Mouse (Mus musculus): Measurements from ENCODE around the gene Igsf21. TPM values are rescaled to one million over a fixed set of nuclear protein-coding genes. Genes with fewer than 3 reads are reported as not detected.

Gene Igsf21
- polyA plus RNA-seq, 1 experiment from 2014 or later, result 0.18 TPM

DNA sequence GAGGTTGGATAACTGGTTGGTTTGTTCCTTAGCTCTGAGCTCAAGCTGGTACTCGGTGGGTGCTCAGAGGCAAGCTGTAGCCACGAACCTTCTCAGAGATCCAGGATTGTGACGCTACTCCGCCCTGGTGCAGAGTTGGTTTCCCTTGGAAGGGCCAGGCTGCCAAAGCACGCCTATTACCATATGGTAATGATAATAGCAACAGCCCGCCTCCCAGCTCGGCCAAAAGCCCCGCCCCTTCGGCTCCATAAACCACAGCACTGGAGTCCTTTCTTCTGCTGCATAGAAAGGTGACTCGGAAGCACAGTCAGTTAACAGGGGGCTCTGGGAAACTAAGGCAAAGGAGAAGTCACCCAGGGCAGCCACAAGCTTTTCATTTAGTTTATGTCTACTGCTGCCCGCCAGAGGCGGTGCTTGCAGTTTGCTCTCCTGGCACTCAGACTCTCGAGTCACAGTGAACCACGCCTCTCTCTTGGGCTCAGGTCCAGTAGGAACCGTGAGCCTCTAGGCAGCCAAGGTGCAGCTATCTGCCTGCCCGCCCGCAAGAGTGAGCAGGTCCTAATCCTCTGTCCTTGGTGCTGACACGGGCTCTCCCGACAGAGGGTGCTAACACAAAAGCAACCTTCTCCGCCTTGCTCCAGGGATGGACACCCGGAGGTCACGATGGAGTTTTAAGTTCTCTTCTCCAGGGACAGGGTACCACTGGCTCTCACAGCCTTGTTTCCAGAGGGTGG, 2.6 kb upstream of the Igsf21 start:
- ATAC-seq (ENCODE audit: low read depth) (no peak), DNase-seq (no peak)
- Histone ChIP-seq H3K4me3 (replicated peaks) (no peak overlapping the region), H3K4me1 (replicated peaks) (no peaks in the 10 kb centered on the region), H3K9me3 (replicated peaks) (no peaks in the 10 kb centered on the region), H3K4me2 (no peak overlapping the region), H3K27me3 (peaks cover 67% of the 10 kb centered on the region), H3K27ac (no peak overlapping the region), H3K36me3 (no peaks in the 10 kb centered on the region), H3K9ac (no peak overlapping the region)
- WGBS (ENCODE audit: insufficient replicate concordance), result 7% methylated on average over 22 of the region's 22 CpGs

GRCm38 (mm10) chr4:140248396-140248795, 1.8 kb upstream of the Igsf21 start:
- ATAC-seq (ENCODE audit: low read depth) (no peak), DNase-seq (no peak)
- 3% methylated on average over 8 of the region's 8 CpGs for WGBS (ENCODE audit: insufficient replicate concordance)
- no peaks in the 10 kb centered on the region for H3K36me3 ChIP-seq
- no peaks in the 10 kb centered on the region for H3K9me3 ChIP-seq (replicated peaks)
- no peak overlapping the region for H3K4me2 ChIP-seq
- H3K27me3 ChIP-seq, result peaks cover 75% of the 10 kb centered on the region
- H3K9ac ChIP-seq, result no peak overlapping the region
- no peak overlapping the region for H3K27ac ChIP-seq
- H3K4me3 ChIP-seq (replicated peaks), result no peak overlapping the region
- no peaks in the 10 kb centered on the region for H3K4me1 ChIP-seq (replicated peaks)

DNA sequence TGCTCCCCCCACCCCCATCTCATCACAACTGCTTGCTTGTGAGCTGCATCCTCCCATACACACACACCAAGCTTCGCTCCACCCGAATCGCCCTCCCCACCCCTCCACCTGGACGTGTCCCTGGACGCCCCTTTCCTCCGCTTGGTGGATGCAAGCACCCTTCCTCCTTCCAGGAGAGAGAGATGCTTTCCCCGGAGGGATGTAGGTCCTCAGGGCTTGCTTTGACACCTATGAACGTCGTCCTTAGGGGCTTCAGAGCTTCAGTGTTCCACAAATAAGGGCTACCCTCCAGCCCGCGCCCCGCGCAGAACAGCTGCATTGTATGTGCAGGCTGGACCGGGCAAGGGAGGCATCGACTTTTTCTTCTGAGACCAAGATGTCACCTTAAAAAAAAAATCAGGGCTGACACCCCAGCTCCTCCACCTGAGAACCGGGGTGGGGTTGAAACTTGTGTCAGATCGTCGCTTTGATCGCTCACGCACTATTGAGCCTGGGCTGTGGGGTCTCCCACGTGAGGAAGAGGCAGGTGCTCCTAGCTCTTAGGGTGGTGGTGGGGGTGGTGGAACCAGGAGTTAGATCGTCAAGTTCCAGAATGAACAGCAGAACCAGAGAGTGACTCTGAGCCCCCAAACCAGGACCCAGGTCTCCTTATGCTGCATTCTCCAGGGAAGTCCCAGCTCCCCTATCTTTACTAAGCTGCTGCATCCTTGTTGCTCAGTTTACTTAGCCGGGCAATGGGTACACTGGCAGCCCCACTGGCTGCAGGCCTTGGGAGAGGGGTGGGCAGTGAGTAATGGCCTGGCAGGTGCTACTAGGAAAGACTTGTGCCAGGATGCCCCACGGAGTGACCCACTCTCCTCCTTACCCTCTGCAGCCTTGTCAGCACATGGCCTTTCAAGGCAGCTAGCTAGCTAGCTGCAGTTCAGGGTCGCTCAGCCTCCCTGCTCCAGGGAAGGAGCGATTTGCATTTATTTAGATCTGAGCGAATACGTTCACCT, 721 bp upstream of the Igsf21 start:
- Histone ChIP-seq H3K4me2 (no peak overlapping the region), H3K4me3 (replicated peaks) (no peak overlapping the region), H3K27me3 (peaks cover 86% of the 10 kb centered on the region), H3K36me3 (no peaks in the 10 kb centered on the region), H3K9ac (no peak overlapping the region), H3K4me1 (replicated peaks) (no peaks in the 10 kb centered on the region), H3K9me3 (replicated peaks) (no peaks in the 10 kb centered on the region), H3K27ac (no peak overlapping the region)
- DNase-seq (no peak), ATAC-seq (ENCODE audit: low read depth) (no peak)
- WGBS (ENCODE audit: insufficient replicate concordance), result 12% methylated on average over 28 of the region's 28 CpGs

GRCm38 (mm10) chr4:140245286-140246179, 1.1 kb downstream of the Igsf21 start:
- DNase-seq, result no peak
- 6% methylated on average over 23 of the region's 23 CpGs for WGBS (ENCODE audit: insufficient replicate concordance)

GRCm38 (mm10) chr4:140244835-140245234, 1.7 kb downstream of the Igsf21 start:
- ATAC-seq (ENCODE audit: low read depth) (no peak), DNase-seq (no peak)
- no peak overlapping the region for H3K27ac ChIP-seq
- H3K4me1 ChIP-seq (replicated peaks), result no peaks in the 10 kb centered on the region
- H3K9ac ChIP-seq, result no peak overlapping the region
- no peaks in the 10 kb centered on the region for H3K9me3 ChIP-seq (replicated peaks)
- no peak overlapping the region for H3K4me3 ChIP-seq (replicated peaks)
- peaks cover 85% of the 10 kb centered on the region for H3K27me3 ChIP-seq
- no peak overlapping the region for H3K4me2 ChIP-seq
- no peaks in the 10 kb centered on the region for H3K36me3 ChIP-seq
- WGBS (ENCODE audit: insufficient replicate concordance), result 4% methylated on average over 10 of the region's 10 CpGs

More at GRCm38 (mm10) chr4:140245286-140246179, 1.1 kb downstream of the Igsf21 start:
- no peaks in the 10 kb centered on the region for H3K9me3 ChIP-seq (replicated peaks)
- H3K36me3 ChIP-seq, result no peaks in the 10 kb centered on the region
- H3K9ac ChIP-seq, result no peak overlapping the region
- no peak overlapping the region for H3K4me3 ChIP-seq (replicated peaks)
- ATAC-seq (ENCODE audit: low read depth), result no peak
- no peak overlapping the region for H3K4me2 ChIP-seq
- no peaks in the 10 kb centered on the region for H3K4me1 ChIP-seq (replicated peaks)
- H3K27me3 ChIP-seq, result peaks cover 89% of the 10 kb centered on the region
- H3K27ac ChIP-seq, result no peak overlapping the region

GRCm38 (mm10) chr4:140244161-140244813, 2.3 kb downstream of the Igsf21 start:
- WGBS (ENCODE audit: insufficient replicate concordance), result 4% methylated on average over 38 of the region's 40 CpGs
- no peak overlapping the region for H3K4me3 ChIP-seq (replicated peaks)
- H3K9ac ChIP-seq, result no peak overlapping the region
- H3K4me2 ChIP-seq, result no peak overlapping the region
- no peaks in the 10 kb centered on the region for H3K4me1 ChIP-seq (replicated peaks)
- DNase-seq, result no peak
- ATAC-seq (ENCODE audit: low read depth), result no peak
- no peaks in the 10 kb centered on the region for H3K36me3 ChIP-seq
- H3K27ac ChIP-seq, result no peak overlapping the region
- H3K9me3 ChIP-seq (replicated peaks), result no peaks in the 10 kb centered on the region
- H3K27me3 ChIP-seq, result peaks cover 80% of the 10 kb centered on the region

DNA sequence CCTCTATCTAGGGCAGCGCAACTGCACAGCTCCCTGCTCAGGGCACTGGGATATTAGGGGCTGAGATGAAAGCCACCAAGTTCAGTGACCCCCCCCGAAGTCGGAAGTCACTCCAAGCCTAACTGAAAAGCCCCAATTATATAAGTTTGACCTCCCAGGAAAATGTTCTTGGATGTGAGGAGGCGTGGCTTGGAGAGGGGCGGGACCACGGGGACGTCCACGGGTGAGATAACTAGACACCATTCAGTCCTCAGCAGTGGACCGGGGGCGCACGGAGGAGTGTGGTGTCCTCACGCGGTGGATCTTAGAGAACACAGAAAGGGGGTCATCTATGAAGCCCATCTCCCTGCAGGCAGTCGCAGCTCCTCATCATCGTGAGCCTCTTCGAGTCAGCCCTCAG, 3.4 kb downstream of the Igsf21 start:
- WGBS (ENCODE audit: insufficient replicate concordance), result 23% methylated on average over 16 of the region's 16 CpGs
- ATAC-seq (ENCODE audit: low read depth) (no peak), DNase-seq (no peak)

GRCm38 (mm10) chr4:140242291-140242690, 4.3 kb downstream of the Igsf21 start:
- no peaks in the 10 kb centered on the region for H3K4me1 ChIP-seq (replicated peaks)
- no peak overlapping the region for H3K9ac ChIP-seq
- no peak overlapping the region for H3K4me3 ChIP-seq (replicated peaks)
- WGBS (ENCODE audit: insufficient replicate concordance), result 26% methylated on average over 1 of the region's 1 CpGs
- no peaks in the 10 kb centered on the region for H3K9me3 ChIP-seq (replicated peaks)
- no peak overlapping the region for H3K27ac ChIP-seq
- DNase-seq (no peak), ATAC-seq (ENCODE audit: low read depth) (no peak)
- H3K4me2 ChIP-seq, result no peak overlapping the region
- H3K36me3 ChIP-seq, result no peaks in the 10 kb centered on the region
- H3K27me3 ChIP-seq, result peaks cover 60% of the 10 kb centered on the region

More for the DNA sequence above, 3.4 kb downstream of the Igsf21 start:
- no peak overlapping the region for H3K27ac ChIP-seq
- H3K4me3 ChIP-seq (replicated peaks), result no peak overlapping the region
- H3K4me1 ChIP-seq (replicated peaks), result no peaks in the 10 kb centered on the region
- peaks cover 69% of the 10 kb centered on the region for H3K27me3 ChIP-seq
- no peak overlapping the region for H3K9ac ChIP-seq
- H3K9me3 ChIP-seq (replicated peaks), result no peaks in the 10 kb centered on the region
- H3K36me3 ChIP-seq, result no peaks in the 10 kb centered on the region
- no peak overlapping the region for H3K4me2 ChIP-seq

- WGBS (ENCODE audit: insufficient replicate concordance), result 25% methylated on average over 10 of the region's 10 CpGs
- no peak overlapping the region for H3K27ac ChIP-seq
- H3K4me2 ChIP-seq, result no peak overlapping the region
- no peaks in the 10 kb centered on the region for H3K9me3 ChIP-seq (replicated peaks)
- ATAC-seq (ENCODE audit: low read depth) (no peak), DNase-seq (no peak)
- H3K27me3 ChIP-seq, result peaks cover 10% of the 10 kb centered on the region
- H3K4me1 ChIP-seq (replicated peaks), result no peaks in the 10 kb centered on the region
- H3K4me3 ChIP-seq (replicated peaks), result no peak overlapping the region
- no peaks in the 10 kb centered on the region for H3K36me3 ChIP-seq
- no peak overlapping the region for H3K9ac ChIP-seq
These were observed 9.3 kb downstream of the Igsf21 start for GRCm38 (mm10) chr4:140237305-140237741.

DNA sequence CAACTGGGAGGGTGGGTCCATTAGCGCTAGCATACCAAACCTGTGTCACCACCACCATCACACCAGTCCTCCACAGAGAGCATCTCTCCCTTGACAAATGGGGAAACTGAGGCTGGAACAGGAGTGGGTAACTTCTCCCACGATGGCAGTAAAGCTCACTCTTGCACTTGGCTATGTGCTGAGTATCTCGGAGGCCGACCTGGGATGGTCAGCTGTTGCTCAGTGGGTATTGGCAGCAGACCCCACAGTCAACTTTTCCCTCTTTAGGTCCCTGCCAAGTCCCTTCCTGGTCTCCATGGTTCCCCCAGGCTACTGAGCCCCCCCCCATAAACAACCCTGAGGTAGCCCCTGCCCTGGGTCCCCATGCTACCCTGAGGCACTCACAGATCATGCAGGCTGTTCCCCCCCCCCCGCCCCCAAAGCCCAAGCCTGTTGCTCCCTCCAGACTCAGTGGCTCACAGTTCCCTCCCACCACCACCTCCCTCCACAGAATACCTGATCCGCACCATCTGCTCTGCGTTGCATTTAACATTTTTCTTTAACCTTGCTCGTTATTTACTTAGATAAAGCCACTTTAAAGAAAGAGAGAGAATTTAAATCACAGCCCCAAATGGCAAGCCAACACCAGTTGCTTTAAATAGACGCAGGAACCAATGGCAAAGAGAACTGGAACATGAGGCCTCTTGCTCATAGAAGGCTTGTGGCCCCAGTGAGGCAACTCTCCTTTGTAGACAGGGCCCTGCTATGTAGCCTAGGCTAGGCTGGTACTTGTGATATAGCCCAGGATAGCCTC, 11.0 kb downstream of the Igsf21 start:
- Histone ChIP-seq H3K4me3 (replicated peaks) (no peak overlapping the region), H3K27me3 (no peaks in the 10 kb centered on the region), H3K36me3 (no peaks in the 10 kb centered on the region), H3K4me1 (replicated peaks) (no peaks in the 10 kb centered on the region), H3K27ac (no peak overlapping the region), H3K4me2 (no peak overlapping the region), H3K9ac (no peak overlapping the region), H3K9me3 (replicated peaks) (no peaks in the 10 kb centered on the region)
- DNase-seq, result no peak
- ATAC-seq (ENCODE audit: low read depth), result no peak
- WGBS (ENCODE audit: insufficient replicate concordance), result 46% methylated on average over 9 of the region's 9 CpGs

Measured in liver, embryonic 13.5 days (tissue).